Mouse (Mus musculus) large intestine, adult 2 months (tissue): ENCODE data around the gene Slc12a3. TPM values are rescaled to one million over a fixed set of nuclear protein-coding genes. Genes with fewer than 3 reads are reported as not detected.

Experiments used
- DNase-seq: peaks from one replicate; pipeline ENCODE4 v3.0.0-alpha.2; 2012; ENCODE audit warnings: low read depth, low spot score
- whole genome bisulfite sequencing: fragments of 180-500 bp; shearing (Covaris S2); methylation state at CpG from one replicate; pipeline ENCODE4 v1.1.7; 2018; 5-methylcytosine and 5-hydroxymethylcytosine counted together
- polyA plus RNA-seq: library from polyadenylated mRNA; depleted of rRNA; stranded (reverse); fragments of >200 nt; gene quantifications from 2 replicates; pipeline ENCODE4 v1.2.3, GENCODE M21; 2012

The Slc12a3 gene
- polyA plus RNA-seq, 1 experiment, result 0.05 TPM

DNA sequence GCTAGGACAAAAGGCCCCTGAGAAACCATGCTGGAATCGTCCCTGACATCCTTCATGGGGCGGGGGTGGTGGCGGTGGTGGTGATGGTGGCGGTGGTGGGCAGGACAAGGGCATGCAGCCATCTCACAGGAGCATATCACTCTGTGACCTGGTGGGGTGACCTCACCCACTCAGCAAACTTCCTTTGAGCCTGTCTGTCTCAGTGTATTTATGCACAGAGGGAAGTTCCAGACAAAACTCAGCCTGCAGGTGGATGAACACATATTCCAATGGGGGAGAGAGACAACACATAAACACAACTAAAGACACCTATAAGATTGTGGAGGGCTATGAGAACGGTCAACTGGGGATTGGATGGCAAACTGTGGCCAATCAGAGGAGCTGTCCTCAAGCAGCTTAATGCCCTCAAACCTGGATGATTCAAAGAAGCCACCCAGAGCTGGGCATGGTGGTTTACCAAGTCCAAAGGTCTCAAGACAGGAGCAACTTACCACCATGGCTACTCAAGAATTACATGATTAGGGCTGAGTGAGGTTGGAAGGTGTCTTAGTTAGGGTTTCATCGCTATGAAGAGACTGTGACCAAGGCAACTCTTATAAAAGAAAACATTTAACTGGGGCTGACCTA is 35.8 kb downstream of the Slc12a3 start:
- WGBS, result 67% methylated on average over 6 of the region's 6 CpGs
- no peak for DNase-seq

DNA sequence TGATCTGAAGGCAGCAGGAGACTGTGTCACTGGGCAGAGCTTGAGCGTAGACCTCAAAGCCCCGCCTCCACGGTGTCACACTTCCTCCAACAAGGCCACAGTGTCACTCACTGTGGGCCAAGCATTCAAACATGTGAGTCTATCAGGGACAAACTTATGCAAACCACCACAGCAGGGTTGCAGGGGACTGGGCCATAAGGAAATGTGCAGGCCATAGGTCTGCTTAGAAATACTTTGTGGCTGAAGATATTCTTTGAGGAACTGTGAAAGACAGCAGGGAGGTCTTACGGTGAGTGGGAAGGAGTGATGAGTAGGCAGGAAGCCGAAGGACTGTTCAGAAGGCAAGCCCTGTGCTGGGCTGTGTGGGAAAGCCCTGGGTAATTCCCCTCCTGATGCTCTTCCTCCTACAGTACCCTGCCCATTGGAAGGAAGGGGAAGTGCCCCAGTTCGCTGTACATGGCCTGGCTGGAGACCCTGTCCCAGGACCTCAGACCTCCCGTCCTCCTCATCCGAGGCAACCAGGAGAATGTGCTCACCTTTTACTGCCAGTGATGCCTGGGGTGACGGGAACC is 36.5 kb downstream of the Slc12a3 start:
- WGBS, result 67% methylated on average over 9 of the region's 9 CpGs
- DNase-seq, result no peak

DNA sequence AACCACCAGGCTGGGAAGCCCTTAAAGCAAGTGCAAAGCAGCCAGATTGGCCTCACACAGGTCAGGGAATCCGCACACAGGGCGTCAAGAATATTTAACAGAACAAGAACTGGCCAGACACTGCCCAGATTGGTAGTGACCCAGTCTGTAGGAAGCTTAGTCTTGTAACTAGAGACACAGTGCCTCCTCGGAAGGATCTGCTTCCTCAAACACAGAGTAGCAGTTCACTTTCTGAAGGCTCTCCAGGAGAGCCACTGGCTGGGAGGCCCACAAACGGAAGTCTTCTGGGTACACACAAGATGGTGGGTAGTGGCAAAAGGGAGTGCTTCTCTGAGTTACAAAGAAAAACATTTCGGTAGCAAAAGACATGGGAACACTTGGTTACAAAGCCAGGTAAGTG is 41.8 kb downstream of the Slc12a3 start:
- WGBS, result 88% methylated on average over 5 of the region's 5 CpGs
- DNase-seq, result no peak

DNA sequence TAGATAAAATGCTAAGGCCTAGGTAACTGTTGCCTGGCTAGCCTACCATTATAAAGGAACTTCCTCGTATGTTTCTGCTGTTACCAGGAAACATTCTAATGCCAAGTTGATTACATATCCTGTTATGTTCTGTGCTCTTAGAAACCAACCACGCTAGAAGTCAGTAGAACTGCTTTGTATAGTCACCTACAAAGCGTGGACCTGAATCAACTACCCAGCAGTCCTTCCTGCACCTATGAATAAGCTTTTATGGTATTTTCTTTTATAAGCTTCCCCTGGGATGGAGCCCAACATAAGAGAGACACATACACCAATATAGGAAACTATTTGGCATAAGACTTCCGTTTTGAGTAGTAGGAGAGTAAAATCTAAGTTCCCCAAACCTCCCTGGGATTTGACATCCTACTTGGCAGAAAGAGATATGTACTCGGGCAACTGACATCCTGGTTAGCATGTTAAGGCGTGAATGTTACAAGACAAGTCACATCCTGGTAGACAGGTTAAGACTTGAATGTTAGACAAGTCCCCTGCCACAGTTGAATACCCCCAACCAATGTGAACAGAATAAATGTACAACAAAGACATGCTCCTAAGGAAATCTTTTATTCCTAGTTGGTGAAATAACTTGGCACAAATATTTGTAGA is 44.1 kb downstream of the Slc12a3 start:
- WGBS, result 30% methylated on average over 6 of the region's 6 CpGs

DNA sequence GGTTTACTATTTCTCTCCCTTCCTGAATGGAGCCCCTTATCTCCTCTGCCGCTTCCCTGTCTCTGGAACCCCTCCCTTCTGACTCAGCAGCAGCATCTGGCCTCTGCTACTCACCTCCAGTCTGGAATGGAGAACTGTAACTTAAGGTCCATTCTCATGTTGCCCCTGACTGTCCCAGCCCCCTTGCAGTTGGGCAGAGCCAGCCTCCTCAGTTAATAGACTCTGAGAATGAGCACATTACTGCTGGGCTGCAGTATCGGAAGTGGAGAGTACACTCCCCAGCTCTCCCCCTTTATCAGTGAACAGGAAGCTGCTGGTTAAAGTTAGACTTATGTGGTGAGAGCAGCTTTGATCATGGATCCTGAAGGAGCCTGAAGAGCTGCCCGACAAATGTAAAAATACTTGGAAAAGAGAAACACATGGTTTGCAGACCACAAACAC is 46.6 kb downstream of the Slc12a3 start:
- WGBS, result 27% methylated on average over 3 of the region's 3 CpGs
- DNase-seq, result no peak

More for the DNA sequence above, 44.1 kb downstream of the Slc12a3 start:
- no peak for DNase-seq

DNA sequence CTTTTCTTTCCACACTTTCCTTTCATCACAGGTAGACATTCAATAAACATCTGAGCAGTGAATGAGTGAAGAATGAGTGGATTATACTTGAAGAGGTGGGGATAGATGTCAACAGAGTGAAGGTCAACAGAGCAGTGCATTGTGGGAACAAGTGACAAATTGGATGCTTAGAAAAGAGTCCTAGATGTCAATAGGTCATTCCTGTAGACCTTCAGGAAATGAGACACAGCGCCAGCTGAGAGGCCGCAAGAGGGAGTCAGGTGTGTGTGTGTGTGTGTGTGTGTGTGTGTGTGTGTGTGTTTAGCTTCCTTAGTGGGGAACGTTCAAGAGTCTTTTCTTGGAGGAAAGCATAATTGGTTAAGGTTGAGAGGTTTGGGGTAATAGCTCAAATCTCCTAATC is 47.2 kb downstream of the Slc12a3 start:
- DNase-seq, result no peak
- WGBS, result 39% methylated on average over 3 of the region's 3 CpGs

DNA sequence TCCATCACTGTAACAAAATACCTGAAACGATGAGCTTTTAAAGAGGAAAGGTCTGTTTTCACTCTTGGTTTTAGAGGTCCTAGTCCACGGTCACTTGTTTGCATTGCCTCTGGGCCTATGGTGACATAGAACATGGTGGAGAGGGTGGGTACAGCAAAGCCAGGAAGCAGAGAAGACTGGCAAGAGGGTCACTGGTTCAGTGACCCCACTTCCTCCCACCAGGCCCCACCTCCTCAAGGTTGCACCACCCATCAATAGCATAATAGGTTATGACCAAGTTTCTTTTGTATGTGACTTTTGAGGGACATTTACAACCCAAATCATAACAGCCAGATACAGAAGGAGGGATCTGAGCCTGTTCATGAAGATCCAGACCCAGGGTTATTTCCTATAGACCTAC is 47.6 kb downstream of the Slc12a3 start:
- 91% methylated on average over 2 of the region's 2 CpGs for WGBS
- no peak for DNase-seq

DNA sequence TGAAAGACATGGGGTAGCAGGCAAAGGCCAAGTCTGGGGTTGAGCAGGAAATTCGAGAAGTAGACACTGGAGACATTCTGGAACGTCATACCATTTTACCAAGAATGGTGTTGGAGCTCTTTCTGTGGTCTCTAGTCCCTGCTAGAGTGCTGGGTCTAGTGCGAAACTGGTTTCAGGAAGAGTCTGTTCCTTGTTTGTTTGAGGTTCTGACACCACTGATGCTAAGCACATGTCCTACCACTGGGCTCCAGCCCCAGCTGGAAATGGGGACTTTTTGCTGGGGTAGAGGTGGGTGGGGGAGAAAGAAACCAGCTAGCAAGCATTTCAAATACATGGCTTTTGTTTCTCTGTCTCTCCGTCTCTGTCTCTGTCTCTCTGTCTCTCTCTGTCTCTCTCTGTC is 48.0 kb downstream of the Slc12a3 start:
- DNase-seq, result no peak
- WGBS, result 74% methylated on average over 4 of the region's 4 CpGs

DNA sequence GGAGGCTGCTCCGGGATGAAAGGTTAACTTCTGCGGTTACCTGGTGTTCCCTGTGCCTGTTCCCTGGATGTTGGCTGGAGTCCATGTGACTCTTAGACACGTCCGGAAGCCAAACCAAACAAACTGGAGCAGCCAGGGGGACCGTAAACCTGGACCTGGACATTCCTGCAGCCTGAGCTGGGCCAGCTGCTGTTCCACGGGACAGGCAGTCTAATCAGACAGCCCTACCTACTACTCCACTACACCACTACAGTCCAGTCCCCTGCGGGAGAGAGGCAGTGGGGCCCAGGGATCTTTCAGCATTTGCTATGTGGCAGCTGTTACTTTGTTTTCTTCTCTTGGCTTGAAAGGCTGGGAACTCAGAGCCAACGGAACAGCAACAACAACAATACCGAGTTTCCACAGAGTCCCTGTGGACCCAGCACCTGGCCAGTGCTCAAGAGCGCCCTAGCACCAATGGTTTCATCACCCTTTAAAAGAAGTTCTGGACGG is 48.8 kb downstream of the Slc12a3 start:
- no peak for DNase-seq
- 12% methylated on average over 11 of the region's 11 CpGs for WGBS

DNA sequence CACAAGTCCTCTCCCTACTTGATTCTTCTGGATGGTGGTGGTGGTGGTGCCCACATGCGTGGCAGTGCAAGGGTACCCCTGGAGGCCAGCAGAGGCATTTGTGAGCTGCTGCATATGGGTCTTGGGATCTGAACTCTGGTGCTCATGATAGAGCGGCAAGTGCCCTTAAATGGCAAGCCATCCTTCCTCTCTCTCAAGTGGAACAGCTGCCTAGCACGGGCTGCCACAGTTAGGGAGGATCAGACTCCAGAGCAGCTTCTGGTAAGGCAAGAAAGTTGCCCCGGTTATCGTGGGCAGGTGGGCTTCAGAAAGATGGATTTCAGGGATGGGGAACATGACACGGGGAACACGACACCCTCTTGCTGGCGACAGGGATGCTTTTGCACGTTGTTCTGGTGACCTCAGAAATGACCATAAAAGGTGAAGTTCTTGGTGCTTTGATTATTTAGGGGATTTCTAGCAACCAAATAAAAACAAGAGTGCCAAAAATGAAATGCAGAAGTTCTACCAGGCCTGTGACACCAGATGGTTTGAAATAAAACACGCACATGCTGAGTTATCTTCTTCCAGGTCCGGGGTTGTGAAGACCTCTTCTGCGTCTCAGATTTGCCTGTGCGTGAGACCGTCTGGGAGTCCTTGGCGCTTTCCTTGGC is 49.9 kb downstream of the Slc12a3 start:
- 72% methylated on average over 15 of the region's 15 CpGs for WGBS
- DNase-seq, result no peak

DNA sequence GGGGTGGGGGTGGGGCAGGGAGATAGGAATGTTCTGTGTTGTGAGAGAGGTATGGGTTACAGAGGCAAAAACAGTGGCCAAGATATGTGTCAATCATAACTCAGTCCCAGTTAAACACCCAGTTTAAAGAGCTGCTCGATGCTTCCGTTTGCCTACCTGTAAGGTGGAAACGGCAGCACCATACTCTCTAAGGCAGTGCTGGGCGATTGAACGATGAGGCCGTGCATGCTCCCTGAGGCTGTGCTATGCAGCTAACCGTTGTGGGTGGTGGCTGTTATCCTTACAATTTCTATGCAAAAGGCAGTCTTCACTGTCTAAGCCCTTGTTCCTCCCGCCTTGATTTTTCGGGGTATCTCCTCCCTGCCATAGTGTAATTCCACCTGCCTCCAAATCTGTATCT is 50.7 kb downstream of the Slc12a3 start:
- DNase-seq, result no peak
- WGBS, result 91% methylated on average over 9 of the region's 9 CpGs

DNA sequence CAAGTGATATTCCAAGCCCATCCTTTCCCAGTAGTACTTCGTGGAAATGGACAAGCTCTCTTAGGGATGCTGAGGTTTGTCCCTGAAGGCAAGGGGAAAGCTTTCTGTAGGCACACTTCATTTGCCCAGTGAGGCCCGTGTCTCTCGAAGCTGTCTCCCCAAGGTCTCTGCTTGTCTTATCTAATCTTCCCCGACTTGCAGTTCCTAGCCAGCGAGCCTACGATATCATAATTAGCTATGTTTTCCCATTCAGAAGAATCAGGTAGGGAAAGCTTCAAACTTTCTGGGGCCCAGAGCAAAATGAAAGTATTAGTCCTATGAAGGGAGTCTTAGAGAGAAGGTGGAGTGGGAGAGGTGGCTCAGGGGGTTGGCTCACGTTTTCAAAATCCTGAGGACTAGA is 55.2 kb downstream of the Slc12a3 start:
- 92% methylated on average over 7 of the region's 7 CpGs for WGBS
- DNase-seq, result no peak

DNA sequence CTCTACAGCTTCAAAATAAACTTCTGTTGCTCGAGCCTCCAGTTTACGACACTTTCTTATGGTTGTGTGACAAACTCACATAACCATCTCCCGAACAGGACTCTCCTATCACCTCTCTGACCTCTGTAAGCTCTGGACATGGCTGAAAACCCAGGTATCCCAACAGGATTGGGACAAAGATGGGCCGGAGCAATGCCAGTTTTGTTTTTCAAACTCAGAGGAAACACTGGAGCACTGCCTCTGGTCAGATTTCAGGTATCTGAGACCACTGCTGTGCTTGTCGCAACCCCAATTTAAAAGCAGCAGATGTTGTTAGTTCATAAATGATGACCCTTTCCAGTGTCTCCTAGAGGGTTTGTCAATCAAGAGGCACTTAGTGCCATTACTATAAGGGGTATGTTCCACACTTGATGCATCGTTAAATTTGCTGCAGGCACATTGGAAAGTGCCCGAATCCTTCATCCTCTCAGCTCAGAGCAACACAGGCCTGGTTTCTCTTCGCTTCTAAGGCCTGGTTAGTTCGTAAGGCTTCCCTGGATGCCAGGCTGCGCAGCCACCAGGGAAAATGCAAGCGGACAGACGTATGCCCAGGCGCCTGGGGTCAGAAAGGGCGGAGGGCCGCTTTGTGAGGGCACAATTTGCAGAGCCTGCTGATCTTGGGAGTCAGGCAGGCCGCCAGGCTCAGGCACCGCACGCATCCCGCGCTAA is 56.7 kb downstream of the Slc12a3 start:
- WGBS, result 16% methylated on average over 20 of the region's 20 CpGs

DNA sequence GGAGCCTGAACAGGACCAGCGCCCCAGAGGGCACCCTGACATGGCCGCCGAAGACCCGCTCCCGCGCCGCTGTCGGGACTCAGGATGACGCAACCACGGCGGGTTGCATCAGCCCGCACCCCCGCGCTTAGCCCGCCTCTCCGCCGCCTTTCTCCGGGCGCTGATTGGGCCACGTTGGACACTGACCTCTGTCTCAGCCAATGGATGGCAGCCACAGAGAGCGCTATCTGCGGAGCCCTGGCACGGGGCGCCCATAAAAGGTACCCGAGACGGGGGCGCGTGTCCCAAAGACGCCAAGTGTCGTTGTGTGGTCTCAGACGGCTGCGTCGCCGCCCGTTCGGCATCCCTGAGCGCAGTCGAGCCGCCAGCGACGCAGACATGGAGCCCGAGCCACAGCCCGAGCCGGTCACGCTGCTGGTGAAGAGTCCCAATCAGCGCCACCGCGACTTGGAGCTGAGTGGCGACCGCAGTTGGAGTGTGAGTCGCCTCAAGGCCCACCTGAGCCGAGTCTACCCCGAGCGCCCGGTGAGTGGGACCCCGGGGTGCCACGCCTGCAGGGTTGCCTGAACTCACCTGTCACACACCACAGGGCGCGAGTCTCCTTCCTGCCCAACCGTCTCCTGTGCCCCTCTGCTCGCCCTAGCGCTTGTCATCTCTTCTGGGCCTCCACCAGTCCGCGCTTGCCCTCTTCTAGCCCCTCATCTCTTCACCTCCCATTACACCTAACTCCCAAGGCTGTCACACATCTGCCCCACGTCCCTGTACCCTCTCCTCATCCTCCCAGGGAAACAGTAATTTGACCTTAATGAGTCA is 57.4 kb downstream of the Slc12a3 start, which contains the start of gene Herpud1:
Gene Herpud1, plus strand, starts transcription at position 225 of the 813 bp plus-strand sequence.
- no peak for DNase-seq
- WGBS, result under 1% methylated on average over 65 of the region's 65 CpGs

More for the DNA sequence above, 56.7 kb downstream of the Slc12a3 start:
- no peak for DNase-seq

DNA sequence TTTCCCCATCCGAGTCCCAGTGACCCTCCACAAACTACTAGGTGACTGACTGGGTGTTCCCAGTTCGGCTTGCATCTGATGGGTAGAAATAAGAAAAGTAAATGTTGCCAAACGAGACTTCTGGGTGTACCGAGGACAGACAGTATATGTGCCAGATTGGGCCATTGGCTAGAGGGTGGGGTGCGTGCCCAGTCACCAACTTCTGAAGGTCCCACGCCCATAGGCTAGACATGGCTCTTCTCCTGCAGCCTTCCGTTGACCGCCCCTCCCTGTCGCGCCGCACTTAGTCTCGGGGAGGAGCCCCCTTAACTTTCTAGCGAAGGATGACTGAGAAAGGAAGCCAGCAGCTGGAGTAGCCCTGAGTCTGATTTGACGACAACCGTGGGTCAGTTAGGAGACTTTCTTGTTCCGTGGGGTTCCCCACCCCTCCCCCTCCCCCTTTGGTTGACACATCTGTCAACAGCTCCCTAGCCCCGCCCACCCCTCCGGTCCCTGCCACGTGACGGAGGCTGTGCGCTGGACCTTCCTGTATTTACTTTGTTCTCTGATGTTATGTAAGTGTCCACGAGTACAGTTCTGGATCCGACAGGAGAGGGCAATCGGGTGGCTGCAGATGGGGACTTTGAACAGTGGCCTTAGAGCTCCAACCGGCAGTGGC is 58.2 kb downstream of the Slc12a3 start:
- peak; percentile 90 for DNase-seq
- 0% methylated on average over 25 of the region's 25 CpGs for WGBS

DNA sequence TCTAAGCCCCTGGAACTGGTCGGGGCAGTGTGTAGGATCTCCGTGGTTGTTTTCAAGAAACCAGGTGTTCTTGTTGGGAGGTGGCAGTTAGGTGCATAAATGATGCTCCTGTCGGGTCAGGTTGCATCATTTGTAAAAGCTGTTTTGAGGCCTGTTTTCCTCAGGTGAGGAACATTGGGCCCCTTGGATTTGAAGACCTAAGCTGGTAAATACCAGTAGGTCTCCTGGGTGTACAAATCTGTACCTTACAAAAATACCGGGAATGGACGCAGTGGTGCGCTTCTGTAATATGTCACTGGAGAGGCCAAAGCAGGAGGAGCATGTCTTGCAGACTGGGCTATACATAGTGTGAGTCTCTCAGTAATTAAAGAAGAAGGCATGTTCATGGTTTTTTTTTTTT is 58.8 kb downstream of the Slc12a3 start:
- DNase-seq, result no peak
- WGBS, result 4% methylated on average over 6 of the region's 6 CpGs

DNA sequence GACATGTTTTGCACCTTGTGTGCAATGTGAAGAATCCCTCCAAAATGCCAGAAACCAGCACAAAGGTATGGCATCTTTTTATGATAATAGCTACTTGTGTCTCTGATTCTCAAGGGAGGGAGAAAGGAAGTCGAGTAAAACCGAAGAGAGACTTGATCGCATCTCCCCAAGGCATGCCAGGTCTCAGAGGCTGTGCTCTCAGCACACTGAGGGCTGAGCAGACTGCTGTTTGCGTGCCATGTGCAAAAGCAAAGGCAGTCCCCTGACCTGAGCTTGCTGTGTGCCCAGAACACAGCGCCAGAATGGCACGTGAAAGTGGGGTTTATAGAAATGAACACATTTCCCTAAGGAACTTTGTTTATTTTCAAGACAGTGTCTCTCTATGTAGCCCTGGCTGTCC is 60.5 kb downstream of the Slc12a3 start:
- no peak for DNase-seq
- WGBS, result 84% methylated on average over 6 of the region's 6 CpGs

DNA sequence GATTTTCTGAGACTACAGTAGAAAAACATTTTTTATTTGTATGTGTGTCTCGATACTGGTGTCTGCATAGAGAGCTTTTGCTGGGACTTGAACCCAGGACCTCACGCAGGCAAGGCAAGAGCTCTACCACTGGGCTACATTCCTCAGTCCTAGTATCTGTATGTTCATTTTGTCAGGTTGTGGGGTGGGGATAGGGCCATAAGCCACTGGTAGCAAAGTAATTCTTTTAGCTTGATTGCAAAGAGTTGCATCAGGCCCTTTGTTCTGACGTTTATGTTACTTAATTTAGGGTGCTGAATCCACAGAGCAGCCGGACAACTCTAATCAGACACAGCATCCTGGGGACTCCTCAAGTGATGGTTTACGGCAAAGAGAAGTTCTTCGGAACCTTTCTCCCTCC is 61.4 kb downstream of the Slc12a3 start:
- 91% methylated on average over 6 of the region's 6 CpGs for WGBS
- DNase-seq, result no peak

DNA sequence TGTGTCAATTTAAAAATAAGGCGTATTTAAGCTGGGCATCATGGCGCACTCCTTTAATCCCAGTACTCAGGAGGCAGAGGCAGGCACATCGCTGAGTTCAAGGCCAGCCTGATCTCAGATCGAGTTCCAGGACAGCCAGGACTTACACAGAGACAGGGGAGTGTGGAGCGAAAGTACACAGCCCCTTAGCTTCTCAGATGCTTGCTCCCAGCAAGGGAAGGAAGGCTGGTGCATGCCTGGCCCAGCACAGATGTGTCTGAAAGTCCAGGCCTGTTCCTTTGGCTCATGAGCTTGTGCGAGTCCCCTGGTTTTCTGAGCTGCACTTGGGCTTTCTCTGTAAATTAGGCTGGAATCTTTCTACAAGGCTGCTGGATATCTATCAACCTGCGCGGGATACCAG is 61.9 kb downstream of the Slc12a3 start:
- 94% methylated on average over 8 of the region's 8 CpGs for WGBS
- DNase-seq, result no peak
